Mouse (Mus musculus) hindbrain, embryonic 16.5 days (tissue): ENCODE measurements at regions not wholly inside any gene's neighbourhood (a gene's known extent, or its start where the extent isn't known, plus 50 kb on each side); places are given as distances from the start of the nearest gene placed in this dataset.
A peak's percentile ranks its signal among the peaks of the same experiment; 100 is the strongest.

ENCODE experiments used
- ATAC-seq: fragments of 200-750 bp; cut with Nextera tagmentation; 2 replicates; pipeline ENCODE4 v1.8.0; 2017; ENCODE audit warnings: moderate TSS enrichment, moderate library complexity
- H3K27ac ChIP-seq: fragments of 300-500 bp; sonication (generic); 2 replicates; pipeline ENCODE4 v1.5.1; 2014; ENCODE audit warnings: low read depth, mild to moderate bottlenecking, control low read depth, low read length, moderate library complexity
- H3K27me3 ChIP-seq: fragments of 300-500 bp; sonication (generic); replicated peaks from 2 replicates; pipeline ENCODE4 v1.6.1; 2014; ENCODE audit warnings: low read length; ENCODE audit not compliant: control insufficient read depth, insufficient read depth
- H3K36me3 ChIP-seq: fragments of 300-500 bp; sonication (generic); 2 replicates; pipeline ENCODE4 v1.6.1; 2014; ENCODE audit warnings: mild to moderate bottlenecking, low read length, moderate library complexity, mixed read lengths; ENCODE audit not compliant: control insufficient read depth, insufficient read depth
- H3K4me1 ChIP-seq: fragments of 300-500 bp; sonication (generic); 2 replicates; pipeline ENCODE4 v1.6.1; 2014; ENCODE audit warnings: low read depth, low read length; ENCODE audit not compliant: control insufficient read depth, insufficient read depth
- H3K4me2 ChIP-seq: fragments of 300-500 bp; sonication (generic); 2 replicates; pipeline ENCODE4 v1.6.1; 2014; ENCODE audit warnings: mild to moderate bottlenecking, low read length, control low read depth, moderate library complexity
- H3K4me3 ChIP-seq: fragments of 300-500 bp; sonication (generic); 2 replicates; pipeline ENCODE4 v1.5.1; 2014; ENCODE audit warnings: mild to moderate bottlenecking, low read length, control low read depth, moderate library complexity
- H3K9ac ChIP-seq: fragments of 300-500 bp; sonication (generic); 2 replicates; pipeline ENCODE4 v1.6.1; 2014; ENCODE audit warnings: low read depth, mild to moderate bottlenecking, control low read depth, low read length, moderate library complexity
- H3K9me3 ChIP-seq: fragments of 300-500 bp; sonication (generic); 2 replicates; pipeline ENCODE4 v1.6.1; 2014; ENCODE audit warnings: mild to moderate bottlenecking, low read length, moderate library complexity; ENCODE audit not compliant: control insufficient read depth
- WGBS: fragments of 180-500 bp; shearing (Covaris S2); extraction: QIAGEN DNeasy Blood & Tissue Kit; methylation state at CpG from one replicate; pipeline ENCODE4 v1.1.7; 2014; 5-methylcytosine and 5-hydroxymethylcytosine counted together

GRCm38 (mm10) chr19:54200407-54200806, 156.5 kb downstream of the Adra2a start:
- WGBS, result 76% methylated on average over 6 of the region's 6 CpGs
- H3K4me3 ChIP-seq, result no peak overlapping the region
- peaks cover 3% of the 10 kb centered on the region; the same call in 1 of the 2 replicates for H3K4me1 ChIP-seq
- no peak overlapping the region for H3K27ac ChIP-seq
- no peak overlapping the region for H3K9ac ChIP-seq
- ATAC-seq, result no peak
- no peaks in the 10 kb centered on the region for H3K9me3 ChIP-seq
- H3K4me2 ChIP-seq, result no peak overlapping the region
- no peaks in the 10 kb centered on the region for H3K27me3 ChIP-seq
- H3K36me3 ChIP-seq, result no peaks in the 10 kb centered on the region

- Histone ChIP-seq H3K27me3 (no peaks in the 10 kb centered on the region), H3K4me2 (no peak overlapping the region), H3K36me3 (no peaks in the 10 kb centered on the region), H3K9ac (no peak overlapping the region), H3K27ac (no peak overlapping the region), H3K4me1 (no peaks in the 10 kb centered on the region), H3K4me3 (no peak overlapping the region), H3K9me3 (no peaks in the 10 kb centered on the region)
- WGBS, result 68% methylated on average over 6 of the region's 6 CpGs
- ATAC-seq, result no peak
Measured at GRCm38 (mm10) chr19:54202456-54202855, 158.5 kb downstream of the Adra2a start.

GRCm38 (mm10) chr19:54206819-54207218, 162.9 kb downstream of the Adra2a start:
- no peaks in the 10 kb centered on the region for H3K4me1 ChIP-seq
- 85% methylated on average over 6 of the region's 6 CpGs for WGBS
- ATAC-seq, result no peak
- H3K4me2 ChIP-seq, result no peak overlapping the region
- H3K27ac ChIP-seq, result no peak overlapping the region
- no peaks in the 10 kb centered on the region for H3K36me3 ChIP-seq
- H3K27me3 ChIP-seq, result no peaks in the 10 kb centered on the region
- no peak overlapping the region for H3K4me3 ChIP-seq
- no peaks in the 10 kb centered on the region for H3K9me3 ChIP-seq
- no peak overlapping the region for H3K9ac ChIP-seq

GRCm38 (mm10) chr19:54212169-54212568, 168.2 kb downstream of the Adra2a start:
- H3K4me1 ChIP-seq, result no peaks in the 10 kb centered on the region
- H3K4me2 ChIP-seq, result no peak overlapping the region
- no peak for ATAC-seq
- no peaks in the 10 kb centered on the region for H3K27me3 ChIP-seq
- H3K36me3 ChIP-seq, result no peaks in the 10 kb centered on the region
- H3K27ac ChIP-seq, result no peak overlapping the region
- no peak overlapping the region for H3K9ac ChIP-seq
- WGBS, result 80% methylated on average over 7 of the region's 7 CpGs
- no peaks in the 10 kb centered on the region for H3K9me3 ChIP-seq
- no peak overlapping the region for H3K4me3 ChIP-seq

- no peak overlapping the region for H3K9ac ChIP-seq
- H3K9me3 ChIP-seq, result no peaks in the 10 kb centered on the region
- H3K4me1 ChIP-seq, result no peaks in the 10 kb centered on the region
- no peak overlapping the region for H3K4me3 ChIP-seq
- no peak for ATAC-seq
- no peak overlapping the region for H3K4me2 ChIP-seq
- 70% methylated on average over 6 of the region's 6 CpGs for WGBS
- H3K27me3 ChIP-seq, result no peaks in the 10 kb centered on the region
- H3K27ac ChIP-seq, result no peak overlapping the region
- H3K36me3 ChIP-seq, result no peaks in the 10 kb centered on the region
Measured at GRCm38 (mm10) chr19:54244176-54244575, 200.2 kb downstream of the Adra2a start.

- no peak for ATAC-seq
- Histone ChIP-seq H3K27me3 (no peaks in the 10 kb centered on the region), H3K4me3 (no peak overlapping the region), H3K36me3 (no peaks in the 10 kb centered on the region), H3K9ac (no peak overlapping the region), H3K27ac (no peak overlapping the region), H3K4me1 (no peaks in the 10 kb centered on the region), H3K4me2 (no peak overlapping the region), H3K9me3 (no peaks in the 10 kb centered on the region)
- 30% methylated on average over 6 of the region's 6 CpGs for WGBS
Measured at GRCm38 (mm10) chr19:54248256-54248936, 204.4 kb downstream of the Adra2a start.

- H3K4me1 ChIP-seq, result no peaks in the 10 kb centered on the region
- H3K27ac ChIP-seq, result no peak overlapping the region
- no peaks in the 10 kb centered on the region for H3K27me3 ChIP-seq
- no peak overlapping the region for H3K4me2 ChIP-seq
- ATAC-seq, result no peak
- H3K9me3 ChIP-seq, result no peaks in the 10 kb centered on the region
- H3K36me3 ChIP-seq, result no peaks in the 10 kb centered on the region
- H3K9ac ChIP-seq, result no peak overlapping the region
- WGBS, result 84% methylated on average over 7 of the region's 7 CpGs
- no peak overlapping the region for H3K4me3 ChIP-seq
Measured at GRCm38 (mm10) chr19:54252145-54252664, 208.3 kb downstream of the Adra2a start.

GRCm38 (mm10) chr19:54257889-54258288, 213.9 kb downstream of the Adra2a start:
- H3K27me3 ChIP-seq, result no peaks in the 10 kb centered on the region
- no peaks in the 10 kb centered on the region for H3K4me1 ChIP-seq
- H3K4me2 ChIP-seq, result no peak overlapping the region
- no peak for ATAC-seq
- no peak overlapping the region for H3K27ac ChIP-seq
- 89% methylated on average over 3 of the region's 3 CpGs for WGBS
- no peak overlapping the region for H3K4me3 ChIP-seq
- no peaks in the 10 kb centered on the region for H3K9me3 ChIP-seq
- H3K9ac ChIP-seq, result no peak overlapping the region
- H3K36me3 ChIP-seq, result no peaks in the 10 kb centered on the region

GRCm38 (mm10) chr19:54259175-54259574, 215.2 kb downstream of the Adra2a start:
- Histone ChIP-seq H3K27ac (no peak overlapping the region), H3K9ac (no peak overlapping the region), H3K36me3 (no peaks in the 10 kb centered on the region), H3K9me3 (no peaks in the 10 kb centered on the region), H3K27me3 (no peaks in the 10 kb centered on the region), H3K4me3 (no peak overlapping the region), H3K4me1 (no peaks in the 10 kb centered on the region), H3K4me2 (peak overlapping the region; percentile 17)
- WGBS, result 5% methylated on average over 7 of the region's 7 CpGs
- no peak for ATAC-seq
